Mouse (Mus musculus): ENCODE data around the gene Msantd3. TPM values are rescaled to one million over a fixed set of nuclear protein-coding genes. Genes with fewer than 3 reads are reported as not detected.
A peak's percentile ranks its signal among the peaks of the same experiment; 100 is the strongest.

The Msantd3 gene
- polyA plus RNA-seq (2016; fragmentation: Nextera tagmentation; extraction: Ambion mirVana), result 58.2 and 62.0 TPM in 2 replicates

DNA sequence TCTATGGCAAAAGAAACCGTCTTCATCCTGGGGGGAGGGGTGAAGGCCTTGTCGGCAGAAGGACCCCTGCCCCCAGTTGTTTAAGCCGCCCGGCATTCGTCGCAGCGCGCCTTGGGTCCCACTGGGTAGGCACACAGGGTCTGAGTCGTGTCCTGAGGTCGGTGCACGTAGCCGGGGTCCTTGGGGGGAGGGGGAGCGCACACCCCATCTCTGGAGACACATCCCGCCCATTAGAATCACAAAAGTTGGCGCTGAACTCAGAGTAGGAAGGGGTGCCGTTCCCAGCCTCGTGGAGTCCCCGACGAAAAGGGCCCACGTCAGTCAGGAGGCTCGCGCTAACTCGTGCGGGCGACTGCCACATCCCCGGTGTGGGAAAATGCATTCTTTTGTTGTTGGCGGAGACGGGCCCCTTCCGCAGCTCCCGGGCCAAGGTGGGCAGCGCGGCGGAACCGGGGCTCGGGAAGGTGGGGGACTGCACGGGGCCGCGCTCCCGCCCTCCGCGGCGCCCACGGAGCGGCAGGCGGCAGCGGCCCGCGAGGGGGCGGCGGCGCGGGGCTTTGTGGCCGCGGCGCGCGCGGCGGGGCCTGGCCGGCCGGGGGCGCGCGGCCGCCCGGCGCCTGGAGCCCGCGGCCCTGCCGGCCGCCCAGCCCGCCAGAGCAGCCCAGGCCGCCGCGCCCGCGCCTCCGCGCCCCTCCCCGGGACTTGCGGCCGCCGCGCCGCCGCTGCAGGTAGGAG is at the start of gene Msantd3:
Gene Msantd3 (plus strand): TSS at position 95 of the 735 bp plus-strand sequence.
- Histone ChIP-seq H3K9me3 (no peaks in the 10 kb centered on the region), H3K4me2 (peak within 1 kb of the TSS; percentile 77), H3K27me3 (no peaks in the 10 kb centered on the region), H3K4me1 (peaks cover 54% of the 10 kb centered on the region), H3K27ac (peak within 1 kb of the TSS; percentile 94), H3K36me3 (replicated peaks) (no peaks in the 10 kb centered on the region), H3K4me3 (replicated peaks) (peak within 1 kb of the TSS; percentile 88), H3K9ac (peak within 1 kb of the TSS; percentile 98)
- peak; percentile 82 for ATAC-seq (ENCODE audit: low FRiP score)
- under 1% methylated on average over 60 of the region's 86 CpGs for WGBS

DNA sequence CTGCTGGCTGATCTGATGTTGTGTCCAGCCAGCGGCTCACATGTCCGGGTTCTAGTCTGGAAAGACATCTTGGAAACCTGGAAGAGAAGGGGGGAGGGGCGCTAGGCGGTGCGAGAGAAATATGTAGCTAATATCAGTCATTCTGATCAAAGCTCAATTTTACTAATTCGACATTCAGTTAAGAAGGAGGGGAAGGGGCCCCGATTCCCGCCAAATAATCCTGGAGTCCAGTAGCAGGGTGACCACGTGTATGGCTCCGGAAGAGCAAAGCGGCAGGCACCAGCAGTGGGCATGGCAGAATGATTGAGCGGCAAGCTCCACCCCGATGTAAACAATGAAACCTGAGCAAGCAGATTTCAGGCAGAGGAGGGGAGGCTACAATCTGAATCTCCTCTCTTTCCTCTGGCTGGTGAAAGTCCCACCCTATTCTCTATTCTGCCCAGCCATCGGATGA is 48.4 kb upstream of the Msantd3 start:
- Histone ChIP-seq H3K36me3 (replicated peaks) (no peaks in the 10 kb centered on the region), H3K4me3 (replicated peaks) (peak overlapping the region; percentile 32), H3K4me2 (peak overlapping the region; percentile 48), H3K9me3 (no peaks in the 10 kb centered on the region), H3K27ac (no peak overlapping the region), H3K27me3 (no peaks in the 10 kb centered on the region), H3K9ac (no peak overlapping the region), H3K4me1 (peaks cover 5% of the 10 kb centered on the region)
- peak; percentile 58; the same call in 1 of the 2 replicates for ATAC-seq (ENCODE audit: low FRiP score)
- whole genome bisulfite sequencing, result 12% methylated on average over 14 of the region's 14 CpGs

DNA sequence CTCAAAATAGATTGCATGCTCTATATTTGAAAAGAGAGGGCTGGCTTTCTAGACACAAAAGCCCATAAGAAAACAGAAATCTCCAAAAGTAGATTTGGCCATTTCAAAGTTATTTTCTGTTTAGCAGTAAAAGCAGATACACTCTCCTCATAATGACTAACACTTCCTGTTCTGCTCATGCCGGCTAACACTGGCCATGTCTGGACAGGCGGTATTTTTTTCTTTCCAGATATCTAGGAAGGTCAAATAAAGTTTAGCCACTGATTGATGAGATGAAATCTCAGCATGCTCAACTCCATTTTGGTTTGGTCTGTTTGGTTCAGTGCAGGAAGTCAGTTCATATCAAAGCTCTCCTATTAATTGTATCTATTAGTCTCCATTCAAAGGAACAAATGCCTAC is 47.2 kb upstream of the Msantd3 start:
- Histone ChIP-seq H3K27me3 (no peaks in the 10 kb centered on the region), H3K9ac (no peak overlapping the region), H3K36me3 (replicated peaks) (no peaks in the 10 kb centered on the region), H3K4me1 (peaks cover 5% of the 10 kb centered on the region), H3K27ac (no peak overlapping the region), H3K4me2 (no peak overlapping the region), H3K4me3 (replicated peaks) (no peak overlapping the region), H3K9me3 (no peaks in the 10 kb centered on the region)
- 93% methylated on average over 2 of the region's 2 CpGs for WGBS
- ATAC-seq (ENCODE audit: low FRiP score), result no peak

DNA sequence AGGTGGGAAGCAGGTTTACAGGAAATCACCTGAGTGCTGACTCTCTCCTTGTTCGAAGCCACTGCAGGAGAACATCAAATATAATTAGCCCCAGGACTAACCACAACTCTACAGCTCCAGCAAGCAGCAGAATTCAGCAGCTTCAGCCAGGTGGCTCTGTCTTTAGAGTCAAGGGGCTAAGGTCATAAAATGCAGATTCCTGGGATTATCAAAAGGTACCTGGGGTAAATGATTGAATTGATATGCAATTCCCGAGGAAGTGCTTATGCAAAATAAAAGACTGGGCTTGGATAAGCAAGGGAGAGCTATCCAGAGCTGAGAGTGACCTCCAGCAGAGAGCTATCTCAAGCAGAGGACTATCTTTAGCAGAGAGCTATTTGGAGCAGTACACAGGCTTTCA is 28.9 kb upstream of the Msantd3 start:
- WGBS, result 66% methylated on average over 2 of the region's 2 CpGs
- H3K27me3 ChIP-seq, result no peaks in the 10 kb centered on the region
- H3K4me3 ChIP-seq (replicated peaks), result no peak overlapping the region
- H3K4me1 ChIP-seq, result no peaks in the 10 kb centered on the region
- no peak overlapping the region for H3K9ac ChIP-seq
- H3K27ac ChIP-seq, result no peak overlapping the region
- 0 out of 2 replicates have a peak, but pooled peaks cover 3% of the 10 kb centered on the region for H3K9me3 ChIP-seq
- no peaks in the 10 kb centered on the region for H3K36me3 ChIP-seq (replicated peaks)
- no peak overlapping the region for H3K4me2 ChIP-seq
- ATAC-seq (ENCODE audit: low FRiP score), result no peak

DNA sequence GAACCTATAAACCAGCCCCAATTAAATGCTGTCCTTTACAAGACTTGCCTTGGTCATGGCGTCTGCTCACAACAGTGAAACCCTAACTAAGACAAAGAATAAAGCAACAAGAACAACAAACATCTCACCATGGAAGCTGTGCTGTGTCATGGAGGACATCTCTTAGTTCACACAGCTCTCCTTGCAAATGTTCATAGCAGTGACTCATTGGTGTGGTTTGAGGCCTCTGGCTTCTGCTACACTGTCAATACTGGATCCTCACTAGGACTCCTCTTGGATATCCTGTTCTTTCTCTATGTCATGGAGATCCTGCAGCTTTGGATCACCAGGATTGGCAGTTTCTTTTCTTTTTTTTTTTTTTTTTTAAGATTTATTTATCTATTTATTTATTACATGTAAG is 10.2 kb upstream of the Msantd3 start:
- Histone ChIP-seq H3K27me3 (no peaks in the 10 kb centered on the region), H3K4me2 (no peak overlapping the region), H3K4me3 (replicated peaks) (no peak overlapping the region), H3K36me3 (replicated peaks) (no peaks in the 10 kb centered on the region), H3K9me3 (no peaks in the 10 kb centered on the region), H3K27ac (no peak overlapping the region), H3K4me1 (no peaks in the 10 kb centered on the region), H3K9ac (no peak overlapping the region)
- 93% methylated on average over 1 of the region's 1 CpGs for WGBS
- no peak for ATAC-seq (ENCODE audit: low FRiP score)

DNA sequence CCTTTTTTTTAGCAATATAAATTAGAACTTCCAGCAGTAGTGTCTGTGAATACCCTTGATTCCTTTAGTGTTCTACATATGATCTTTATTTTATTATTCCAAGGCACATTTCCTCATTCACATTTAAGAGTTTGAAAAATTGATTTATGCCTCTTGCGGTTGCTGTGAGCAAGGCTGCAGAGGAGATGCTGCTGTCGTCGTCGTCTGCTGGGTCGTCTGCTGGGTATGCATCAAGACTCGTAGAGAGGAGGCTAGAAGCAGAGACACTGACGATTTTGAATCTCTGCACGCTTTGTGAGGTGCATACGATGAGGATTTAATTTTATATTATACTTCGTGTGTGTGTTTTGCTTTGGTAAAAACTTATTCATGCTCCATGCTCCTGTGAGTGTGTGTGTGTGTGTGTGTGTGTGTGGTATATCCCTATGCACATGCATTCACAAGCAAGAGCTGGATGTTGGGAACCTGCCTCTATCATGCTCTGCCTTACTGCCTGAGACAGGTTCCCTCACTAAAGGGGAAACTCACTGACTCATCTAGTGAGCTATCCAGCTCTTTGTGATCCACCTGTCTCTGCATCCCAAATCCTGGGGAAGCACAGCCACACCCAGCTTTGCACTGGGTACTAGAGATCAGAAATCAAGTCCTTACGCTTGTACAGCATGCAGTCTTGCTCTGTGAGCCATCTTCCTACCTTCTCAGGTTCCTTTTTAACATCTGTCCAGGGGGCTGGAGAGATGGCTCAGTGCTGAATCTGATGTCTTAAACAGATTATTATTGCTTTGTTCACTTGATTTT is 7.7 kb upstream of the Msantd3 start:
- Histone ChIP-seq H3K4me3 (replicated peaks) (no peak overlapping the region), H3K9ac (no peak overlapping the region), H3K36me3 (replicated peaks) (no peaks in the 10 kb centered on the region), H3K27me3 (no peaks in the 10 kb centered on the region), H3K9me3 (no peaks in the 10 kb centered on the region), H3K4me2 (no peak overlapping the region), H3K4me1 (peaks cover 8% of the 10 kb centered on the region), H3K27ac (no peak overlapping the region)
- 84% methylated on average over 11 of the region's 11 CpGs for WGBS
- ATAC-seq (ENCODE audit: low FRiP score), result no peak

DNA sequence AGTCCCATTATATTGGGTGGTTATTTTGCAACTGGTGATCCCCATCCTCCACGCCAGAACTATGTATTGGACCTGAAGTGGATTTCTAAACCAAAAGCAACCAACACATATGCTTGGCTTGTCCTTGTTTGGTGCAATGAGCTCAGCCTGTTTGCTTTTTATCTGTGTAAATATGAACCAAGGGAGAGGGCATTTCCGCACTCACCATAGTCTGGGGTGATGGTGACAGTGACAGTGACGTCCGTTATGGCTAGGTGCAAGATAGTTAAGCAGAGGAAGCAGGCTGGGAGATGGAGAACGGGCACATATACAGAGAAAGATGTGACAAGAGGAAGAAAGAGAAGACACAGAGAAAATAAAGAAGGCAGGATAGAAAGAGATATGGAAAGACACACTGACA is 3.5 kb upstream of the Msantd3 start:
- H3K27me3 ChIP-seq, result no peaks in the 10 kb centered on the region
- no peak overlapping the region for H3K9ac ChIP-seq
- no peaks in the 10 kb centered on the region for H3K9me3 ChIP-seq
- peaks cover 17% of the 10 kb centered on the region for H3K4me1 ChIP-seq
- no peaks in the 10 kb centered on the region for H3K36me3 ChIP-seq (replicated peaks)
- 86% methylated on average over 5 of the region's 5 CpGs for WGBS
- no peak overlapping the region for H3K27ac ChIP-seq
- no peak overlapping the region for H3K4me2 ChIP-seq
- no peak for ATAC-seq (ENCODE audit: low FRiP score)
- H3K4me3 ChIP-seq (replicated peaks), result no peak overlapping the region

DNA sequence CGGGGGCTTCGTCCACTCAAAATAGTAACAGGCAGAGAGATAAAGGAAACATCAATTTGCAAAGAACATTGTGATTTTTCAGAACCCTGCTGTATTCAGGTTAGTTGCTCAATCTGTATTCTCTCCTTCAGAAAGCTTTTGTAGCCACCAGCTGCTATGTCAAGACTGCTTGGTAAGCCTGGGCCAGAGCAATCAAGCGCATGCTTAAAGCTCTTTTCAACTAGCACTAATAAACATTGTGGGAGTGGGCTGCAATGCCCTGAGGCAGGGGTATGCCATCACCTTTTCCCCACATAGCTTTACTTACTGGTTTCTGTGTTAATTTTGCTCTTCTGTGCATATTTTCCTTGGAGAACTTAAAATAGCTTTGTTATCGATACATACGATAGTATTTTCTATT is 2.7 kb upstream of the Msantd3 start:
- no peak overlapping the region for H3K4me3 ChIP-seq (replicated peaks)

DNA sequence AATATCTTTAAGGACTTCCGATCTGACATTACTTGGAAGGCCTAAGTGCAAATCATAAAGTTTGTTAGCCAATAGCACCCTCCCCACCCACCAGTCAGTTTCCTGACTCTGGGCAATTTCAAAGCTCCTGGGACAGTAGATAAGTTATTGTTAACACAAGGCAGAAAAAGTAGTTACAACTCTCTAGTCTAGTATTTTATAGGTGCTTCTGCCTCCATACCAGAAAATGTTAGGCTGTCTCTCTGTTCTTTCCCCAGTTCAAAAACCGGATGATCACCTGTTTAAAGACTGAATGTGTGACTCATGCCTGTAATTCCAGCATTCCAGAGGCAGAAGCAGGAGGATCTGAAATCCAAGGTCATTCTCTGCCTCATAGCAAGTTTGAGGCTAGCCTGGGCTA is 1.2 kb upstream of the Msantd3 start:
- no peaks in the 10 kb centered on the region for H3K36me3 ChIP-seq (replicated peaks)
- peaks cover 40% of the 10 kb centered on the region for H3K4me1 ChIP-seq
- H3K27me3 ChIP-seq, result no peaks in the 10 kb centered on the region
- ATAC-seq (ENCODE audit: low FRiP score), result no peak
- no peak overlapping the region for H3K4me2 ChIP-seq
- no peak overlapping the region for H3K9ac ChIP-seq
- H3K4me3 ChIP-seq (replicated peaks), result no peak overlapping the region
- H3K9me3 ChIP-seq, result no peaks in the 10 kb centered on the region
- H3K27ac ChIP-seq, result no peak overlapping the region
- WGBS, result 92% methylated on average over 2 of the region's 2 CpGs

More for the DNA sequence above, 2.7 kb upstream of the Msantd3 start:
- no peaks in the 10 kb centered on the region for H3K36me3 ChIP-seq (replicated peaks)
- no peaks in the 10 kb centered on the region for H3K9me3 ChIP-seq
- 0 out of 2 replicates have a peak overlapping the region, but pooled peaks have one; percentile 56 for H3K27ac ChIP-seq
- H3K4me2 ChIP-seq, result no peak overlapping the region
- 59% methylated on average over 5 of the region's 5 CpGs for WGBS
- H3K9ac ChIP-seq, result no peak overlapping the region
- no peaks in the 10 kb centered on the region for H3K27me3 ChIP-seq
- peaks cover 25% of the 10 kb centered on the region for H3K4me1 ChIP-seq
- no peak for ATAC-seq (ENCODE audit: low FRiP score)

DNA sequence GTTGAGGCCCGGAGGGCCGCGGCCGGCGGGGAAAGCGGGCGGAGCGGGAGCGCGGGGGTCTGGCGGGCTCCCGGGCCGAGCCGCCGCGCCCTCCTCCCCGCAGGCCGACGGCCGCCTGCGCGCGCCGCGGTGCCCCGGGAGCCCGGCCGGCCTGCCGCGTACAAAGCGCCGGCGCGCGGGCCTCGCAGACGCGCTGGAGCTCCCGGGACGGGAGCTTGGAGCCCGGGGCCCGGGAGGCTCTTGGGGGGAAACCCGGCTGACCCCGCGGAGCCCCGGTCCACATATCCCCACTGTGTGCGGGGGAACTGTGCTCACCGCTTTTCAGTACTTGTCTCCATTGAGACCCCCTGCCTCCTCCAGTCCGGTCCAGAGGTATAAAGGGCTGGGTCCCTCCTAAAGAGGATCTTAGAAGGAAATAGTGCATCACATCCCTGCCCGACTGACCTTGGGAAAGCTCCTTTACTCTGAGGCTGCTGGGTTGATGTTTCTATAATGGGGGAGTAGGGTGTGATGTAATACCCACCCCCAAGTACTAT is 909 bp downstream of the Msantd3 start:
- Histone ChIP-seq H3K4me3 (replicated peaks) (peak overlapping the region; percentile 88), H3K4me2 (peak overlapping the region; percentile 77), H3K9me3 (no peaks in the 10 kb centered on the region), H3K27me3 (no peaks in the 10 kb centered on the region), H3K27ac (peak overlapping the region; percentile 94), H3K9ac (peak overlapping the region; percentile 98), H3K36me3 (replicated peaks) (no peaks in the 10 kb centered on the region), H3K4me1 (peaks cover 60% of the 10 kb centered on the region)
- WGBS, result under 1% methylated on average over 28 of the region's 50 CpGs
- ATAC-seq (ENCODE audit: low FRiP score), result peak; percentile 67

DNA sequence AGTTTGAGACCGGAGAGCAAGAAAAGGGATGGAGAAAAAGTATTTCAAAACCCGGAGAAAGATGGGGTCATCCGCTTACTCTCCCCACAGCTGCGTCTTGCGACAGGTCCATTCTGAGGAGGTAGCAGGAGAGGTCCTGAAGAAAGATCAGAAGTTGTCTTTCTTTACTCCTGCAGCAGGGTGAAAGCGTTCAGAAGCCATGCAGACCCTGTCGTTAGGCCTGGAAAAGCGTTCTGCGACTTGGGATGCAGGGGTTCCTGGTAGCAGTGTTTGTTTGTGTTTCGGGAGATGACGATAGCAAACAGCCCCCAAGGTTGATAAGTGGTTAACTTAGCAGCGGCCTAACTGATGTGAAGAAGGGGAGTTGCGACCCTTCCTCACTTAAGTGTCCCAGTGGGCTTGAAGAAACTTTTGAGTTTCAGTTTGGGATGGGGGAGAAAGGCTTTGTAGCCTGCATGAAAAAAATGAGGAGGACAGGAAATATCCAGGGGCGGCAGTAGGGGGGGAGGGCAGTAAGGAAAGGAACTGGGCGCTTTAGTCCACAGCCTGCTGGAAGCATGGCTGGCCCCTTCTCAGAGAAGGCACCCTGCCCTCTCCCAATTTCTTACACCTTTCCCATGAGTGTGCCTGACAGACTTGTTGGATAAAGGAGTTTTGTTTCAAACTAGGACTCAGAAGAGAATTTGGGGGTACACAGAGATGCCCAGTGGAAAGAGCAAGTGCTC is 2.0 kb downstream of the Msantd3 start:
- peaks cover 66% of the 10 kb centered on the region for H3K4me1 ChIP-seq
- H3K9ac ChIP-seq, result peak overlapping the region; percentile 98
- peak overlapping the region; percentile 77 for H3K4me2 ChIP-seq
- H3K27me3 ChIP-seq, result no peaks in the 10 kb centered on the region
- H3K4me3 ChIP-seq (replicated peaks), result peak overlapping the region; percentile 88
- no peak for ATAC-seq (ENCODE audit: low FRiP score)
- no peaks in the 10 kb centered on the region for H3K36me3 ChIP-seq (replicated peaks)
- H3K27ac ChIP-seq, result no peak overlapping the region; the same call in 1 of the 2 replicates
- 3% methylated on average over 15 of the region's 15 CpGs for WGBS
- H3K9me3 ChIP-seq, result no peaks in the 10 kb centered on the region

DNA sequence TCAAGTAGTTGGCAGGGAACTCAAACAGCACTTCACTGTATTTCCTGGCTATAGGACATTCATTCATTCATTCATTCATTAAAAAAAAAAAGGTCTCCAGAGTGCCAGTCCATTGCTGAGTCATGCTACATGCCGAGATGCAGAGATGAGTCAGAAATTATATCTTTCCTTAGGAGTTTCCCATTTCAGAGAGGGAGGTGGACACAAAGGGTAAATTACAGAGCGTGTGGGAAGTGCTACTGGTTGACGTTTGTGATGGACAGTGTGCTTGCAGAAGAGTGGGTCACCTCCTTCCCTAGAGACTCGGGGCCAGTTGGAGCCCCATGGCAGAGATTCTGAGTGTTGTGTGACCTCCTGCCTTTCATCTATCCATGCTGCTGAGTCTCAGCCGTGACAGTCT is 2.6 kb downstream of the Msantd3 start:
- H3K27ac ChIP-seq, result no peak overlapping the region
- H3K4me1 ChIP-seq, result peaks cover 68% of the 10 kb centered on the region
- H3K4me3 ChIP-seq (replicated peaks), result peak overlapping the region; percentile 88; the same call in 1 of the 2 replicates

More for the DNA sequence above, 2.6 kb downstream of the Msantd3 start:
- 41% methylated on average over 5 of the region's 5 CpGs for WGBS
- H3K36me3 ChIP-seq (replicated peaks), result no peaks in the 10 kb centered on the region
- H3K9me3 ChIP-seq, result no peaks in the 10 kb centered on the region
- no peak for ATAC-seq (ENCODE audit: low FRiP score)
- peak overlapping the region; percentile 98 for H3K9ac ChIP-seq
- no peaks in the 10 kb centered on the region for H3K27me3 ChIP-seq
- peak overlapping the region; percentile 77 for H3K4me2 ChIP-seq

Measured in forebrain, embryonic 12.5 days (tissue).